Mouse (Mus musculus) midbrain, embryonic 13.5 days (tissue): ENCODE measurements around the gene Spag4. TPM values are rescaled to one million over a fixed set of nuclear protein-coding genes. Genes with fewer than 3 reads are reported as not detected.

Source experiments
- ATAC-seq: fragments of 200-750 bp; cut with Nextera tagmentation; 2 replicates; pipeline ENCODE4 v1.8.0; 2017; ENCODE audit warnings: mild to moderate bottlenecking, moderate TSS enrichment, moderate library complexity
- H3K27ac ChIP-seq: fragments of 300-500 bp; sonication (generic); 2 replicates; pipeline ENCODE4 v1.5.1; 2015; ENCODE audit warnings: inconsistent platforms, mild to moderate bottlenecking, moderate library complexity
- H3K27me3 ChIP-seq: fragments of 300-500 bp; sonication (generic); 2 replicates; pipeline ENCODE4 v1.6.1; 2015; ENCODE audit warnings: mild to moderate bottlenecking, inconsistent platforms
- H3K36me3 ChIP-seq: fragments of 300-500 bp; sonication (generic); 2 replicates; pipeline ENCODE4 v1.6.1; 2015; ENCODE audit warnings: mild to moderate bottlenecking, inconsistent platforms
- H3K4me1 ChIP-seq: fragments of 300-500 bp; sonication (generic); replicated peaks from 2 replicates; pipeline ENCODE4 v1.6.1; 2015; ENCODE audit warnings: inconsistent platforms
- H3K4me2 ChIP-seq: fragments of 300-500 bp; sonication (generic); replicated peaks from 2 replicates; pipeline ENCODE4 v1.6.1; 2015; ENCODE audit warnings: moderate library complexity, mild to moderate bottlenecking, inconsistent platforms
- H3K4me3 ChIP-seq: fragments of 300-500 bp; sonication (generic); replicated peaks from 2 replicates; pipeline ENCODE4 v1.5.1; 2015; ENCODE audit warnings: mild to moderate bottlenecking, inconsistent platforms
- H3K9ac ChIP-seq: fragments of 300-500 bp; sonication (generic); replicated peaks from 2 replicates; pipeline ENCODE4 v1.6.1; 2015; ENCODE audit warnings: mild to moderate bottlenecking, inconsistent platforms
- H3K9me3 ChIP-seq: fragments of 300-500 bp; sonication (generic); 2 replicates; pipeline ENCODE4 v1.6.1; 2016; ENCODE audit warnings: mild to moderate bottlenecking, inconsistent platforms
- WGBS: fragments of 180-500 bp; shearing (Covaris S2); methylation state at CpG from one replicate; pipeline ENCODE4 v1.1.7; 2015; 5-methylcytosine and 5-hydroxymethylcytosine counted together
- polyA plus RNA-seq: library from polyadenylated mRNA; unstranded; fragments of >200 nt; fragmentation: Nextera tagmentation; extraction: Ambion mirVana; gene quantifications from 2 replicates; pipeline ENCODE4 v1.2.1, GENCODE M21; 2015

The Spag4 gene
- polyA plus RNA-seq = 6.0 TPM in 2 replicates

GRCm38 (mm10) chr2:156065099-156066041 is at the start of gene Spag4:
TSS of gene Spag4 (plus strand) at chr2:156065175.
- peaks cover 16% of the 10 kb centered on the region for H3K4me1 ChIP-seq
- peak within 1 kb of the TSS; percentile 80 for H3K9ac ChIP-seq
- no peaks in the 10 kb centered on the region for H3K27me3 ChIP-seq
- ATAC-seq = peak; percentile 86
- peaks cover 33% of the 10 kb centered on the region for H3K36me3 ChIP-seq
- under 1% methylated on average over 80 of the region's 81 CpGs for WGBS
- H3K4me2 ChIP-seq = peak within 1 kb of the TSS; percentile 93
- H3K9me3 ChIP-seq = no peaks in the 10 kb centered on the region
- peak within 1 kb of the TSS; percentile 86 for H3K27ac ChIP-seq
- peak within 1 kb of the TSS; percentile 68 for H3K4me3 ChIP-seq

GRCm38 (mm10) chr2:156018106-156018505 is 46.9 kb upstream of the Spag4 start:
- Histone ChIP-seq H3K9ac (no peak overlapping the region), H3K9me3 (no peaks in the 10 kb centered on the region), H3K27ac (no peak overlapping the region), H3K36me3 (peaks cover 69% of the 10 kb centered on the region), H3K4me2 (no peak overlapping the region), H3K27me3 (no peaks in the 10 kb centered on the region), H3K4me3 (no peak overlapping the region), H3K4me1 (no peaks in the 10 kb centered on the region)
- no peak for ATAC-seq
- 90% methylated on average over 3 of the region's 3 CpGs for whole genome bisulfite sequencing

- Histone ChIP-seq H3K4me1 (no peaks in the 10 kb centered on the region), H3K36me3 (peaks cover 38% of the 10 kb centered on the region), H3K27me3 (no peaks in the 10 kb centered on the region), H3K4me2 (no peak overlapping the region), H3K9ac (no peak overlapping the region), H3K27ac (no peak overlapping the region), H3K9me3 (no peaks in the 10 kb centered on the region), H3K4me3 (no peak overlapping the region)
- 87% methylated on average over 8 of the region's 8 CpGs for WGBS
- no peak for ATAC-seq
Observed at GRCm38 (mm10) chr2:156021219-156021618, 43.8 kb upstream of the Spag4 start.

- no peaks in the 10 kb centered on the region for H3K27me3 ChIP-seq
- no peaks in the 10 kb centered on the region for H3K4me1 ChIP-seq
- no peak overlapping the region for H3K4me3 ChIP-seq
- WGBS = 93% methylated on average over 2 of the region's 2 CpGs
- no peak for ATAC-seq
- H3K36me3 ChIP-seq = peaks cover 32% of the 10 kb centered on the region
- H3K9ac ChIP-seq = no peak overlapping the region
- H3K27ac ChIP-seq = no peak overlapping the region
- no peak overlapping the region for H3K4me2 ChIP-seq
- no peaks in the 10 kb centered on the region for H3K9me3 ChIP-seq
Observed at GRCm38 (mm10) chr2:156021765-156022164, 43.2 kb upstream of the Spag4 start.

- Histone ChIP-seq H3K4me1 (no peaks in the 10 kb centered on the region), H3K36me3 (no peaks in the 10 kb centered on the region), H3K4me2 (no peak overlapping the region), H3K4me3 (no peak overlapping the region), H3K9ac (no peak overlapping the region), H3K9me3 (no peaks in the 10 kb centered on the region), H3K27ac (no peak overlapping the region), H3K27me3 (no peaks in the 10 kb centered on the region)
- ATAC-seq = no peak
Observed at GRCm38 (mm10) chr2:156025482-156025881, 39.5 kb upstream of the Spag4 start.

GRCm38 (mm10) chr2:156039390-156039789 is 25.6 kb upstream of the Spag4 start:
- Histone ChIP-seq H3K9ac (no peak overlapping the region), H3K36me3 (no peaks in the 10 kb centered on the region), H3K9me3 (no peaks in the 10 kb centered on the region), H3K27me3 (no peaks in the 10 kb centered on the region), H3K4me3 (no peak overlapping the region), H3K27ac (no peak overlapping the region), H3K4me2 (no peak overlapping the region), H3K4me1 (no peaks in the 10 kb centered on the region)
- no peak for ATAC-seq
- WGBS = 92% methylated on average over 3 of the region's 3 CpGs

- Histone ChIP-seq H3K4me3 (no peak overlapping the region), H3K27ac (no peak overlapping the region), H3K9me3 (no peaks in the 10 kb centered on the region), H3K36me3 (no peaks in the 10 kb centered on the region), H3K4me2 (no peak overlapping the region), H3K9ac (no peak overlapping the region), H3K27me3 (peaks cover 13% of the 10 kb centered on the region), H3K4me1 (no peaks in the 10 kb centered on the region)
- ATAC-seq = no peak
- WGBS = 84% methylated on average over 8 of the region's 8 CpGs
Observed at GRCm38 (mm10) chr2:156042903-156043302, 22.1 kb upstream of the Spag4 start.

GRCm38 (mm10) chr2:156047929-156048328 is 17.0 kb upstream of the Spag4 start:
- no peak overlapping the region for H3K9ac ChIP-seq
- no peak for ATAC-seq
- peak overlapping the region; percentile 28 for H3K4me2 ChIP-seq
- H3K4me1 ChIP-seq = no peaks in the 10 kb centered on the region
- no peaks in the 10 kb centered on the region for H3K9me3 ChIP-seq
- peaks cover 13% of the 10 kb centered on the region for H3K27me3 ChIP-seq
- H3K36me3 ChIP-seq = no peaks in the 10 kb centered on the region
- no peak overlapping the region for H3K27ac ChIP-seq
- H3K4me3 ChIP-seq = no peak overlapping the region
- WGBS = 5% methylated on average over 19 of the region's 19 CpGs

- no peak within 1 kb of the TSS for H3K4me3 ChIP-seq
- H3K27me3 ChIP-seq = no peaks in the 10 kb centered on the region
- ATAC-seq = no peak
- H3K4me2 ChIP-seq = no peak within 1 kb of the TSS
- no peaks in the 10 kb centered on the region for H3K36me3 ChIP-seq
- no peaks in the 10 kb centered on the region for H3K9me3 ChIP-seq
- H3K27ac ChIP-seq = no peak within 1 kb of the TSS
- no peak within 1 kb of the TSS for H3K9ac ChIP-seq
- 83% methylated on average over 9 of the region's 9 CpGs for WGBS
- no peaks in the 10 kb centered on the region for H3K4me1 ChIP-seq
Observed at GRCm38 (mm10) chr2:156052816-156053215, 12.2 kb upstream of the Spag4 start, which contains the start of gene Fer1l4. TSS of gene Fer1l4 (minus strand) at chr2:156052947.

- Histone ChIP-seq H3K9ac (peak overlapping the region; percentile 80), H3K4me1 (peaks cover 16% of the 10 kb centered on the region), H3K27me3 (no peaks in the 10 kb centered on the region), H3K27ac (no peak overlapping the region), H3K4me2 (peak overlapping the region; percentile 93), H3K4me3 (peak overlapping the region; percentile 68), H3K9me3 (no peaks in the 10 kb centered on the region), H3K36me3 (peaks cover 41% of the 10 kb centered on the region)
- peak; percentile 38 for ATAC-seq
- WGBS = 38% methylated on average over 10 of the region's 10 CpGs
Observed at GRCm38 (mm10) chr2:156066126-156066525, 1.2 kb downstream of the Spag4 start.

GRCm38 (mm10) chr2:156067916-156068315 is 2.9 kb downstream of the Spag4 start:
- ATAC-seq = no peak
- peaks cover 57% of the 10 kb centered on the region for H3K36me3 ChIP-seq
- WGBS = 96% methylated on average over 10 of the region's 10 CpGs
- H3K4me3 ChIP-seq = no peak overlapping the region
- no peaks in the 10 kb centered on the region for H3K27me3 ChIP-seq
- no peak overlapping the region for H3K27ac ChIP-seq
- H3K9me3 ChIP-seq = no peaks in the 10 kb centered on the region
- no peak overlapping the region for H3K9ac ChIP-seq
- no peak overlapping the region for H3K4me2 ChIP-seq
- peaks cover 16% of the 10 kb centered on the region for H3K4me1 ChIP-seq

- H3K9me3 ChIP-seq = no peaks in the 10 kb centered on the region
- ATAC-seq = no peak
- H3K27me3 ChIP-seq = no peaks in the 10 kb centered on the region
- peaks cover 7% of the 10 kb centered on the region for H3K4me1 ChIP-seq
- peaks cover 90% of the 10 kb centered on the region for H3K36me3 ChIP-seq
- H3K27ac ChIP-seq = no peak overlapping the region
- H3K4me3 ChIP-seq = no peak overlapping the region
- H3K4me2 ChIP-seq = no peak overlapping the region
- WGBS = 95% methylated on average over 10 of the region's 10 CpGs
- H3K9ac ChIP-seq = no peak overlapping the region
Observed at GRCm38 (mm10) chr2:156071236-156071635, 6.3 kb downstream of the Spag4 start.
